Mouse (Mus musculus): ENCODE measurements at regions not wholly inside any gene's neighbourhood (a gene's known extent, or its start where the extent isn't known, plus 50 kb on each side); places are given as distances from the start of the nearest gene placed in this dataset.
"Not testable (repeated sequence)": the region's sequence is repeated elsewhere in the genome, so short reads cannot be mapped to it uniquely, and the experiment has no call there.

DNA sequence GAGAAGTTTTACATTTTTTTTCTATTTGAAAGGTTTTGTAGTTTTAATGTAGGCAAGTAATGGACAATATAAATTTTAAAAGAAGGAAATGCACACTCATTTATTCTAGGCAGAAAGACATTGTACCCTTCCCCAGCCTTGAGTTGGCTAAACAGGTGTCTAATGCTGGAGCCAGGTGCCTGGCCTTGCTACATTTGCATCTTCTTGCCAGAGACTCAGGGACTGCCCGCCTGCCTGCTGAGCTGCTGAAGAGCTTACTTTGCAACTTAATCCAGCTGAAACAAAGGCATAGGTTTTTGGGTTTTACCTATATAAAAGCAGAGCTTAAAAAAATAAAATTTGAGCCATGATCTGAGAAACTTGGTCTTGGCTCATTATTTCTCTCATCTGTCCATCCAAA, 249.6 kb upstream of the Gje1 start:
- Histone ChIP-seq H3K4me2 (no peak overlapping the region), H3K27me3 (replicated peaks) (no peaks in the 10 kb centered on the region), H3K27ac (ENCODE audit: poor library complexity, severe bottlenecking) (no peak overlapping the region), H3K9ac (no peak overlapping the region), H3K9me3 (replicated peaks) (no peaks in the 10 kb centered on the region), H3K36me3 (no peaks in the 10 kb centered on the region), H3K4me1 (replicated peaks) (no peaks in the 10 kb centered on the region), H3K4me3 (no peak overlapping the region)
- 45% methylated on average over 1 of the region's 1 CpGs for WGBS
- ATAC-seq (ENCODE audit: insufficient number of reproducible peaks, low FRiP score), result no peak

DNA sequence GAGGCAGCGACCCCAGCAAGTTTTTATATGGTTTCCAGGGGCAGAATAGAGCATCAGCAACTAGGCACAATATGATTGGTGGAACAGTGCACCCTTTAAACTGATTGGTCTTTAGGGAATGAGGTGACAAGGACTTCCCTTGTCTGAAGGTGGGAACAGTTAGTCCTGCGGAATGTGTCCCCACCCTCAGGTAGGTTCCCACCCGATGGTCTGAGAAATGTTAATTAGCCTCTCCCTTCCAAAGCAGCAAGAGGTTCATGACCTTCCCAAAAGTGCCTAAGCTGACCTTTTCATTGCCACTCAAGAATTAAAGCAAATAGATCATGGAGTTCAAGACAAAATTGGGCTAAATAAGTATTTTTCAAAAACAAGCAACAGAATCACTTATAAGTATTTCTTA, 248.8 kb upstream of the Gje1 start:
- not testable (repeated sequence) for H3K27me3 ChIP-seq (replicated peaks); H3K4me2 ChIP-seq; ATAC-seq (ENCODE audit: insufficient number of reproducible peaks, low FRiP score); H3K27ac ChIP-seq (ENCODE audit: poor library complexity, severe bottlenecking); H3K36me3 ChIP-seq; H3K9me3 ChIP-seq (replicated peaks); H3K4me1 ChIP-seq (replicated peaks); H3K9ac ChIP-seq; H3K4me3 ChIP-seq
- WGBS, result 77% methylated on average over 3 of the region's 3 CpGs

DNA sequence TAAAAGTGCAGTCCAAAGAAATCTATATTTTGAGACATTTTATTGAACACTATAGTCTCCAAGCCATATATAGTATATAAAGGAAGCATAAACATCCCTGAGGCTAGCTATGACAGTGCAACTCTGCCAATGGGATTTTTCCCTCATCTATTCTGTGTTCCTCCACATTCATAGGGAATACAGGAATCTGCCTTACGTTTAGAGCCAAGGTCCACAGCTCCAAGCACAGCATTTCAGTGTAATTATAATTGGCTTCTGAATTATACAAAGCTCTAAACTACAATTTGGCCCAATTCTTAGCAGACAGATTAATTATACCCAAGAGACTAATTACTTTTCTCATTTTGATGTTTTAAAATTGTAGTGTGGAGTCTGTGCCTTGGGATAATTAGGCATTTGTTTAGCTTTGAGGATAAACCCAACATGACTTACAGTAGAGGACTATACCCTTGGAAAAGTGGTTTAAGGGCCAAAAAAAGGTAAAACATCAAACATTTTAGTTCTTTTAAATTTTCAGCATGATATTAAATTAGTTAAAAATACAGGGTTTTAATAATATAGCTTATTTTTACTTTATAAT, 235.0 kb upstream of the Gje1 start:
- 45% methylated on average over 1 of the region's 1 CpGs for WGBS
- Histone ChIP-seq H3K27me3 (replicated peaks) (no peaks in the 10 kb centered on the region), H3K4me2 (no peak overlapping the region), H3K27ac (ENCODE audit: poor library complexity, severe bottlenecking) (no peak overlapping the region), H3K9me3 (replicated peaks) (no peaks in the 10 kb centered on the region), H3K4me3 (no peak overlapping the region), H3K36me3 (no peaks in the 10 kb centered on the region), H3K4me1 (replicated peaks) (no peaks in the 10 kb centered on the region), H3K9ac (no peak overlapping the region)
- no peak for ATAC-seq (ENCODE audit: insufficient number of reproducible peaks, low FRiP score)

DNA sequence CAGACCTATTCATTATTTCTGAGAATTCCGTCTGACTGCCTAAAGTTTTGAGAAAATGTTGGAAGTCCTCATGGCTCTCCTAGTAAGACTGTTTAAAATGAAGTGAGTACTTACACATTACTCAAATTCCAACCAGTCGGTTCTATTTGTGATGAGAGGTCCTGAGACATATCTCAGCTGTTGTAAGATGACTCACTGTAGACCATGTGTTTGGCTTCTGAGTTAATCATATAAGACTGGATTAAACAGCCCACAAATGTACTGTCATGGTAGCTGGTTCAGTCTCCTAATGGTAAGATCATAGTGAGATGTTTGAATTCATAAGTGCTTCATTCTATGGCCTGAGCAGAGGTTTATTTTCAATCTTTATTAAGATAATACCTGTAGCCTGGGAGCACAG, 223.9 kb upstream of the Gje1 start:
- Histone ChIP-seq H3K27ac (ENCODE audit: poor library complexity, severe bottlenecking) (no peak overlapping the region), H3K27me3 (replicated peaks) (no peaks in the 10 kb centered on the region), H3K36me3 (no peaks in the 10 kb centered on the region), H3K4me1 (replicated peaks) (no peaks in the 10 kb centered on the region), H3K9me3 (replicated peaks) (no peaks in the 10 kb centered on the region), H3K9ac (no peak overlapping the region), H3K4me2 (no peak overlapping the region), H3K4me3 (no peak overlapping the region)
- 42% methylated on average over 2 of the region's 2 CpGs for WGBS
- no peak for ATAC-seq (ENCODE audit: insufficient number of reproducible peaks, low FRiP score)

Data from heart, embryonic 12.5 days (tissue).